Mouse (Mus musculus) G1E-ER4 (cell line): ENCODE results near the gene Eif2ak4. TPM values are rescaled to one million over a fixed set of nuclear protein-coding genes. Genes with fewer than 3 reads are reported as not detected.

ENCODE experiments used
- GATA1 ChIP-seq: IDR thresholded peaks from one replicate; pipeline ENCODE4 v1.8.0; 2012; ENCODE audit warnings: low read length, inconsistent platforms
- polyA plus RNA-seq: library from polyadenylated mRNA; stranded (reverse); fragments of >175 nt; gene quantifications from 2 replicates; pipeline ENCODE4 v1.2.3, GENCODE M21; 2012

The Eif2ak4 gene
- polyA plus RNA-seq, 1 experiment: 10.2 TPM

DNA sequence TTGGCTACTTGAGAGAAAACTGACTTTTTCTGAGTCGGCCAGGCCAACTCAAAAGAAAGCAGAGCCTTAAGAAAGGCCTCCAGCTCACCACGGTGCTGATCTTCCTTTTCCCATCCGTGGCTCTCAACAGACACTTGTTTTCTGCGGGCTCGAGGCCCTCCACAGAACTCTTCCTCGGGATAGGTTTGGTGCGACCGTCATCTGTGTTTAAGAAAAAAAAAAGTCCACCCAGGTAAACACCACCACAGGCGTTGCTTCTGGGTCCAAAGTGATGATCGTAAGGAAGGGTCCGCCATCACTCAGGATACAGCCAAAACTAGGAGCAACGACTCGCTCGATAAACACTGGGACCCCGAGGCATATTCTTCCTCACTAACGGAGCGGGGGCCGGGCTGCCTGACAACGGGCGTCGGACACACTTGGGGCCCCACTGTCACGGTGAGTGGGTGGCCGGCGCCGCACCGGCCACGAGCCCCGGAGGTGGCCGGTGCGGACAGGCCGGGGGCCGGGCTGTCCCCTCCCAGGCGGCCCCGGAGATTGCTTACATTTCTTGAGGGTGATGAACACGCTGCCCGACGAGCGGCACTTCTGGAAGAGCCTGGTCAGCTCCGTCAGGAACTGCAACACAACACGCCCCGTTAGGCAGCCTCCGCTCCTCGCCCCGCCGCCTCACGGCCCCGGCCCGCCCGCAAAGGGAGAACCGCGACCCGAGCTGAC, 90.6 kb downstream of the Eif2ak4 start:
- no peak for TF ChIP-seq GATA1

GRCm38 (mm10) chr2:118479550-118479909, 91.1 kb downstream of the Eif2ak4 start, which contains the start of gene Srp14:
Srp14 (minus strand) TSS chr2:118479711.
- TF ChIP-seq GATA1: no peak

DNA sequence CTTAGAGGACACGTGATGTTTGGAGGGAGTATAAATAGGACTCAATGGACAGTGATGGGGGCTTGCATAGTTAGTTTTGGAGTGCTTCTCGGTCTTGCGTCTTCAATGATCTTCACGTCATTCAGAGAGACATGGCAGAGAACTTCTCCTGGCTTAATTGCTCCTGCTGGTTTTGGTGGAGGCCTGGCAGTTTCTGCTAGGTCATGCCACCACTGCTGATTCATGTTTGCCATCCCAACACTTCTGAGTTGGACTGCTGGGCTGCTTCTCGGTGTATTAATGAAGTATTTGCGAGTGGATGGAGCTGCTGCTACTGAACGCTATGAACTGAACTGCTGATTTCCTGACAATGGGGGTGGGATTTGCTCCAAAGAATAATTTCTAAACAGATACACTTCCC, 92.5 kb downstream of the Eif2ak4 start:
- TF ChIP-seq GATA1: no peak

DNA sequence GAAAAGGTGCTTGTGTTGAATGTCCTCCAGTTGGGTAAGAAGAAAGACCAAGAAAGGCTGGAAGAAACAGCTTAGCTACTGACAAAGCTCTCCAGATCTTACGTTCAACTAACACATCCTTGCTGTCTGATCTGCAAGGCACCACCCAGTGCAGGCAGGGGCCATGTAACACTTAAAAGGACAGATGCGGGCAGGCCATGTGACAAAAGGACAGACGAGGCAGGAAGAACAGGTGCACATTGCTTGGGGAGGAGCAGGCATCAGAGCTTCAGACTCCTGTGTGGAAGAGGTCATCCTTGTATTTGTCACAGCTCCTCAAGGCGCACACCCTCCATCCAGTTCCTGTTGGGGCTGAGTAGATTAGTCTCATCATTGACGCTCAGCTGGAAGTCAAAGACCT, 94.6 kb downstream of the Eif2ak4 start:
- no peak for TF ChIP-seq GATA1

GRCm38 (mm10) chr2:118484386-118484898, 96.0 kb downstream of the Eif2ak4 start:
- TF ChIP-seq GATA1: no peak

- TF ChIP-seq GATA1: no peak
Measured at GRCm38 (mm10) chr2:118485415-118485814, 97.0 kb downstream of the Eif2ak4 start.

DNA sequence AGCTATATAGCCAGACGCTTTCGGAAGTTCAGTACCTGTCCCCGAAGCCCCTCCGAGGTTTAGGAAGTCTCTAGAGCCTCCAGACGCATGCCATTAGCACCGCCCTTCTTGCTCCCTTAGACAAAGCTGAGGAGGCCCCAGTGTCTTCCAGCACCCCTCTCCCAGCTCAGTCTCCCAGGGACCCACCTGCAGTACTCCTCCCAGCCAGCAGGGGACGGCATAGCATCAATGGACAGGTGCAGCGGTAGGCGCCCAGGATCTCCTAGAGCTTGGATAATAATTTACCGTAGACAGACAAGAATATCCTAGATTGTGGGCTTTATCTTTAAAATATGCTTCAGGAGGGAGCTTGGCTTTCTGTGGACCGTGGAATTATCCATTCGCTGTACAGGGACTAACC, 98.5 kb downstream of the Eif2ak4 start:
- no peak for TF ChIP-seq GATA1

GRCm38 (mm10) chr2:118487806-118488205, 99.4 kb downstream of the Eif2ak4 start:
- TF ChIP-seq GATA1: no peak

GRCm38 (mm10) chr2:118490241-118491091, 102.0 kb downstream of the Eif2ak4 start:
- TF ChIP-seq GATA1: no peak

DNA sequence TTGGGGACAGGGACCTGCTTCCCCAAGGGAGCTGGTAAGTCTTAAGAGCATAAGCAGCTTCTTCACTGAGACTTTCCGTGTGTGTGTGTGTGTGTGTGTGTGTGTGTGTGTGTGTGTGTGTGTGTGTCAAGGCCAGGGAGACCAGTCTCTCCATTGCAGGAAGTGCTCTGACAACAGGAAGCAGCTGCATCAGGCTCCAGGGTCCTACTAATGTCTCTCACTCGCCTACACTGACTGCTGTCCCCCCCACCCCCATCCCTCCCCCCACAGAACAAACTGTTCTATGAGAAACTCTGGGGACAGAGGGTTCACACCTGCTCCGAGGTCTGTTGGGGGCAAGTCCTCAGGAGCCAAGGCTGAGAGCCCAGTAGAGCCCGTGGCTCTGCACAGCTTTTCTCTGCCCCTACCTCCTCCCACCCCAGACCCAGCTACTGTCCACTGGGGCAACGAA, 102.9 kb downstream of the Eif2ak4 start:
- TF ChIP-seq GATA1: no peak

DNA sequence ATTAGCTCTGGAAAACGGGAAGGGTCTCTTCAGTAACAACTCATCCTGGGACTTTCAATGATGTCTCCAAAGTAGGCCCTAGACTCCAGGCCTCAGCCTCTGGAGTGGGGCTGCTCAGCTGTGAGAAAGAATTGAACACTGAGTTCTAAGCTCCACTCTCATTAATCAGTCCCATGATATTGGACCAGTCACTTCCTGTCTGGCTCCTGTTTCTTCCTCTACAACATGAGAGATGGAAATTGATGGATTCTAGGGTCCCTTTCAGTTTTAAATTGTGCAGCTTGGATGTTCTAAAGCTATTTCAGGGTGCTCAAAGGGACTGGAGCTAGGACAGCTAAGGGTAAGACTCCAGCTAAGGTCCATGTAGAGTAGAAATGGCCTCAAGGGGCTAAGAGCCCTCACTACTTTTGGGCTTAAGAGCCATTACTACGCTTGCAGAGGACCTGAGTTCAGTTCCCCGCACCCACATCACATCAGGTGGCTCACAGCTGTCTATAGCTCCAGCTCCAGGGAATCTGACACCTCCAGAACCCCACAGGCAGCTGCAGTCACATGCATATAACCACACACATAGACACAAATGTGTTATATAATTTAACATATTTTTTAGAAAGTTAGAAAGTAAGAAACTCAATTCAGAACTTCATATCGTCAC, 103.5 kb downstream of the Eif2ak4 start:
- no peak for TF ChIP-seq GATA1

DNA sequence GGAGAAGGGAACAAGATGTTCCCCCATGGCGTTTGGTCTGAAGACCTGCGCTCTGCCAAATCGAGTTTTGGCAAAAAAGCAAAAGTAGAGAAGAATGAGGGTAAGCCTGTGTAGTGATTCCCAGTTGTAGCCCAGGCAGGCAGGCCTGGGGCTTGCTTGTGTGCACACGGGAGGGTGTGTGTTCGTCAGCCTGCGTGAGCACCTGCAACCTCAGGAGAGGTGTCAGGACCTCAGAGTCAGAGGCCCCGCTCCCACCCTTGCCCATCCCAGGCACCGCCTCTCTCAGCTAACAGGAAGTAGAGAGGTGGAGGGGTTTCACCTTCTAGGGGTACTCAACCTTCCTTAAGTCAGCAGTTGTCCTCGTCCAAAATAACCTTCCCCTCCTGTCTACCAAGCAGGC, 106.6 kb downstream of the Eif2ak4 start:
- TF ChIP-seq GATA1: no peak

GRCm38 (mm10) chr2:118497890-118498289, 109.5 kb downstream of the Eif2ak4 start:
- TF ChIP-seq GATA1: no peak

- TF ChIP-seq GATA1: no peak
Measured at GRCm38 (mm10) chr2:118498476-118498875, 110.1 kb downstream of the Eif2ak4 start.

DNA sequence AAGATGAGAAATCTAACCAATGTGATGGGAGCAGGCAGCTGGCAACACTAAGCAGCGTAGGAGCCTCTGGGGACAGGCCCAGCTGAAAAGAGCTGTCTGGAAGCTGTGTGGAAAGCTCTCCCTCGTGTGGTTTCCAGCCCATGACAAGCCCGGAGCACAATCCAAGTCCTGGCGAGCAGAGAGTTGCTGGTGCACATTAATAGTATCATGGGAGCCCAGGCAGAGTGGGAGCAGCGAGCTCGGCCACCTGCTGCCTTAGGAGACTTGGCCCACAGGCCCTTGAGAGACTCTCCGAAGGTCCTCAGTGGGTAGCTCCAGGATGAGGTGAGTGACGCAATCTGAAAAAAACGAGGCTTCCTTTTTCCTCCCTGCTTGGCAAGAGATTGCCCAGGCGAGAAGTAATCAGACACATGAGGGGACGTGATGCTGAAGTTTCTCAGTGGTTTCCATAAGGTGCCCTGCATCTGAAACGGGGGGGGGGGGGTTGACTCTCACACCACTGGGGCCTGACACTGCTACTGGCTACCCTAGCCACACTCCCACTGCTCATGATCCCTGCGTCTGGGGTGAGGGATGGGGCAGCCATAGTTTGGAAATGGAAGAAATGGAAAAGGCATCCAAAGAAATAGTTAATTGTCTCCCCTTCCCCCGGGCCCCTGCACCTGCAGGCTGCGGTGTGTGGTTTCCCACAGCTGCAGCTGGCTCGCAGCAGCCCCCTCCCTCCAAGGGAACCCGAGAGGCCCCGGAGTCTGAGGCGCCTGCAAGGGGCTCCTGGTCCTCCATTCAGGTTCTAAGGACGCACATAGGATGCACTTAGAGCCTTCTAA, 110.9 kb downstream of the Eif2ak4 start:
- no peak for TF ChIP-seq GATA1

DNA sequence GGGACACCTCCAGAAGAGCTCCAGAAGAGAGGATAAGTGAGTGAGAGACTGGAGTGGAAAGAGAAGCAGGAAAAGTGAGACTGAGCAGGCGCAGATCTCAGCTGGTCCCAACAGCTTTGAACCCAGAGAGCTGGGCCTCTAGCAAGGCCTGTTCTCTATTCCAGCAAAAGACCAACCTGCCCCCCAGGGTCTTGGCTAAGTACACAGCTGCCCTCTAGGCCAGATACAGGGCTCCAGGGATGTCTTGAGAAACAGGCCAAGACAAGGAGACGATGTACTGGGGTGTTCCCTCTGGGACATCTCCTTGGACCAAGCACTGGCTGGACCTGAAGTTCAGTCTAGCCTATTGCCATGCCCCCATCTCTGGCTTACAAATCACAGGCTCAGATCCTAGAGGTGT, 111.8 kb downstream of the Eif2ak4 start:
- no peak for TF ChIP-seq GATA1
